Mouse (Mus musculus) hematopoietic stem cell, adult 5-6 weeks (primary cell): ENCODE data around the gene 2010111I01Rik. TPM values are rescaled to one million over a fixed set of nuclear protein-coding genes. Genes with fewer than 3 reads are reported as not detected.

Source experiments
- ATAC-seq, 2 experiments: fragments of 125-278 bp in 1 of 2; replicated peaks in 1 of 2; 2 replicates each; pipeline ENCODE4 v1.8.0; 2016 to 2017; ENCODE audit warnings: inconsistent platforms in 2 of 2, mild to moderate bottlenecking in 2 of 2, moderate number of reproducible peaks in 2 of 2, low read depth in 1 of 2, moderate TSS enrichment in 1 of 2; ENCODE audit not compliant: low FRiP score in 2 of 2, poor library complexity in 2 of 2, severe bottlenecking in 2 of 2, insufficient read depth in 1 of 2, low TSS enrichment in 1 of 2
- total RNA-seq: library from RNA; stranded (forward); fragments of 172-1452, 232-1000 nt; gene quantifications from 2 replicates; pipeline ENCODE4 v1.2.3, GENCODE M21; 2017

Gene 2010111I01Rik
- total RNA-seq, 1 experiment from 2014 or later: 47.1 TPM

- ATAC-seq: no peak
Observed at GRCm38 (mm10) chr13:63286483-63287102, 321.9 kb downstream of the 2010111I01Rik start.

- no peak for ATAC-seq
Observed at GRCm38 (mm10) chr13:63289152-63289551, 324.5 kb downstream of the 2010111I01Rik start.

- ATAC-seq: no peak
Observed at GRCm38 (mm10) chr13:63289687-63290086, 325.0 kb downstream of the 2010111I01Rik start.

GRCm38 (mm10) chr13:63290126-63290525 lies 325.4 kb downstream of the 2010111I01Rik start:
- no peak for ATAC-seq

GRCm38 (mm10) chr13:63291016-63291415 lies 326.3 kb downstream of the 2010111I01Rik start:
- ATAC-seq: no peak

GRCm38 (mm10) chr13:63293647-63294046 lies 329.0 kb downstream of the 2010111I01Rik start:
- ATAC-seq: no peak

- ATAC-seq: peak; percentile 27 to 28; a peak in 2 of 4 replicates
Observed at GRCm38 (mm10) chr13:63294359-63295193, 329.9 kb downstream of the 2010111I01Rik start.

- no peak for ATAC-seq
Observed at GRCm38 (mm10) chr13:63296300-63296699, 331.6 kb downstream of the 2010111I01Rik start.

- ATAC-seq: no peak
Observed at GRCm38 (mm10) chr13:63297003-63297402, 332.3 kb downstream of the 2010111I01Rik start.

- no peak for ATAC-seq
Observed at GRCm38 (mm10) chr13:63297933-63298332, 333.2 kb downstream of the 2010111I01Rik start.

- ATAC-seq: no peak
Observed at GRCm38 (mm10) chr13:63298931-63299330, 334.2 kb downstream of the 2010111I01Rik start.

GRCm38 (mm10) chr13:63300929-63301328 lies 336.2 kb downstream of the 2010111I01Rik start:
- ATAC-seq: no peak

- no peak for ATAC-seq
Observed at GRCm38 (mm10) chr13:63301764-63302209, 337.1 kb downstream of the 2010111I01Rik start.

GRCm38 (mm10) chr13:63302381-63302780 lies 337.7 kb downstream of the 2010111I01Rik start:
- ATAC-seq: no peak

- ATAC-seq: no peak
Observed at GRCm38 (mm10) chr13:63304124-63304792, 339.6 kb downstream of the 2010111I01Rik start.

GRCm38 (mm10) chr13:63304799-63305159 lies 340.1 kb downstream of the 2010111I01Rik start:
- ATAC-seq: no peak

- ATAC-seq: no peak
Observed at GRCm38 (mm10) chr13:63305160-63306011, 340.7 kb downstream of the 2010111I01Rik start.
